Mouse (Mus musculus) megakaryocyte, embryonic 14.5 days (primary cell): ENCODE data around the gene Gm13289.
"Not testable (repeated sequence)": the region's sequence is repeated elsewhere in the genome, so short reads cannot be mapped to it uniquely, and the experiment has no call there.

Experiments used
- FLI1 ChIP-seq: IDR thresholded peaks from 2 replicates; pipeline ENCODE4 v1.6.1; 2012; ENCODE audit warnings: low read length, inconsistent platforms, mixed read lengths
- GATA1 ChIP-seq: IDR thresholded peaks from 3 replicates; pipeline ENCODE4 v1.6.1; 2012; ENCODE audit warnings: mixed read lengths, low read length, inconsistent platforms, borderline replicate concordance

DNA sequence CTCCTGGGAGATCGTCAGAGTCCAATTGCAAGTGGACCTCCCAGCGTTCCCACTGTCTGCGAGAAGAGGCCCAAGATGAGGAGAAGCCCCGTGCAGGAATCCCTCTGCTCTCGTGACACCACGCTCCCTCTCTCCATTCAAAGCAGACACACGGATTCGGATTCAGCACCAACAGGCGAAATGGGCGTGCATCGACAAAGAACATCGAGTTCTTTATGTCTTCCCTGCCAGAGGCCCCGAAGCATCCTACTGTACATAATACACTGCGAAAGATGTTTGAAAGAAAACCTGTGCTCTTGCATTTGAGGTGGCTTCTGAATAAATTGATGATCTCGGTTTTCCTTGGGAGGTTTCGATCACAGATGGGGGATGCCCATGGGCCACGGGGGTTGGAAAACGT lies 3.6 kb downstream of the Gm13289 start:
- TF ChIP-seq GATA1, FLI1: not testable (repeated sequence)
